Mouse (Mus musculus) spleen, adult 18-20 months (tissue): ENCODE data around the gene D6Ertd527e.

Experiments used
- DNase-seq, 2 experiments: peaks; one replicate each; pipeline ENCODE4 v3.0.0; 2022; ENCODE audit warnings: mixed read lengths in 2 of 2

Gene D6Ertd527e

DNA sequence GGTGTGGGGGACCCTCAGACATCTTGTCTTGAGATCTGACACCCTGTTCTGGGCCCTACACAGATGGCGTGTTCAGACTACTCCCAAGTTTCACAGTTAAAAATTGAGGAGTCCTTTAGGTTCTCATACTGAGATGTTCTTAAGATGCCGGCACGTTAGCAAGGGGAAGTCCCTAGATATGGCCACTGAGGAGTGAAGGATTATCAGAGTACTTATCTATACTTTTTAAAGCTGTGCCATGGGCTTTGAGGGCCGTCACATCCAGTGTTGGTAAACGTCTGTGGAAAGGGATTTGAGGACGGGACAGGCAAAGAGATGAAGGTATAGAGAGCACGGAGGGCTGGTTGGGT is 48.7 kb downstream of the D6Ertd527e start:
- DNase-seq = no peak

DNA sequence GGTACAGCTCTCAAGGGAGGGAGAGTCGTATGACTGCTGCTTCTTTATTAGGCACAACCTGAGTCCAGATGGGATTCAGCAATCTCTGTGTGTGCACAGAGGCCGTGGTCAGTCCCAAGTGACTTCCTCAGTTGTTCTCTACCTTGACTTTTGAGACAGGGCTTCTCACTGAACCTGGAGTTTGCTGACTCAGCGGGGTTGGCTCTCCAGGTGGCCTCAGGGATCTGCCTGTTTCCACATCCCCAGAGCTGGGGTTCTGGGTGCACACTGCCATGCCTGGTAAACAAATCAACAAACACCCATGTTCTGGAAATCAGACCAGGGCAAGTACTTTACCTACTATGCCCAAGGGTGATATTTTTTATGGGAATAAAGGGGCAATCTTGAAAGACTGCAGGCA is 49.3 kb downstream of the D6Ertd527e start:
- no peak for DNase-seq

DNA sequence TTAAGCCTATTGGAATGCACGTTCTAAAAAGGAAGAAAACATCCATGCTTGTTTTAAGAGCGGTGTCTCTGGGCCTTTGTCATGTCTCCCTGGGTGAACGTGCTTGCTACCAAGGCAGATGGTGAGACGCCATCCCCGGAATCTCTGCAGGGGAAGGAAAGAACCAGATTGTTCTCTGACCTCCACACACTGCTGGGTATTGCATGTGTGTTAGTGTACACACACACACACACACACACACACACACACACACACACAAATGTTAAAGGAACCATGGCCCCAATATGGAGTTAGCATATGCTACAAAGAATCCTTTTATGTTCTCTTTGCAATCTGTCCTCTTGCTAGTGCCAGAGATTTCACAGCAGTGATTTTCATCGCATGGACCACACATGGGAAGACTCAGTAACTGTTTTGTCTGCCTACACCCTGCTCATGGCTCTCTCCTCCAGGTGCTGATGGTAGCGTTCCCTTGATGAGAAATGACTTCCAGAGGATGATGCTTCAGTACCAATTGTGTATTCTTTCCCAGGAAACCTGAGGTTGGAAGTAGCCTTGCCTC is 53.6 kb downstream of the D6Ertd527e start:
- no peak for DNase-seq

DNA sequence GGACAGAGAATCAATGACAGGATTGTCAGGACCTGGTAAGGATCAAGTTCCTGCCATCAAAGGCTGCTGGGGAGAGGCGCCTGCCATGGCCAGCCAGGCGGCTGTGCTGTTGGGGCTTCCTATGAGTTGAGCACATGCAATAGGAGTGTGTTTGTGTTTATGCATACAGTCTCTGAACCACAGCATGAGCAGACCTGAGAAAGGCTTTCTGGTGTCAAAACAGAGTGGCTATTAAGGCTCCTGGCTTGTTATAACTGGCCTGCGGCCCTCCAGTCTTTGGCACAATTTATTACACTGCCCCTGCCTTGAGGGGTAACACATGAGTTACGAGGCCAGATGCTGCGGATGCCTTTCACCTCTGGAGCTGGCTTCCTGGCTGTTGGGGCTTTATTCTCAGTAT is 55.6 kb downstream of the D6Ertd527e start:
- DNase-seq = no peak

DNA sequence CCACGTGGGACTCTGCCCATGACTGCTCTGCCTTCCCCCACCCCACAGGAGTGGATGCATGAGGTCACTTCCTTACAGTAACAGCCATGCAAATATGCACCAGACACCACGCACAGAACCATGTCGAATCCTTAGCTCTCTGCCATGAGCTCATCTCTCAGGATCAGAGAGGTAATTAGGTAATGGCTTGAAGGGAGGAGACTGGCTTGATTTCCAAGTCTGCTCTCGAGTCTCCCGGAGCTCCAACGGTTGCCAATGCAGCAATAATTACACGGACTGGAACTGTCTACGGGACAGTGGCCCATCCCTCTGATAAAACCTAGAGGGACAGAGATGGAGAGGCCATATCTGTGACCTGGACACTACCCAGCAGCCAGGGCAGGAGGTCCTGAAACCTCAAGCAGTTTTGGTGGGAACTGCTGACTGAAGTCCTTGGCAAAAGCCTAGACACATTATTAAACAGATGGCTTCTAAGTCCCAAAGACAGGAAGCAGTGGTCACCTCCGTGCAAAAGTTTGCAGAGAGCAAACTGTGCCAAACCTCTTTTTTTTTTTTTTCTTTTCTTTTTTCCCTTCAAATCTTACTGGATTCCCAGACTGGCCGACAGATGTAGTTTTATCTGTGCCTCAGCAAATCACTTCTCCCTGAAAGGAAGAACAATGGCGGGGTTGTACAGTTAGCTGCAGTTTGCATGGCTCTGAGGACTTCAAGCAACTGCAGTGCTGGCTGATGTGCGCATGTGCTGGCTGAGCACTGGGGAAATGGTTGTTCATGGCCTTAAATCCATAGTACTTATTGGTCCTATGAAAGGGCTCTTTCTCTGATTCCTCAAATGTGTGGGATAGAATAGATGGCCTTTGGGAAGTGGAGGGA is 57.1 kb downstream of the D6Ertd527e start:
- DNase-seq = no peak
